Mouse (Mus musculus): ENCODE measurements at regions not wholly inside any gene's neighbourhood (a gene's known extent, or its start where the extent isn't known, plus 50 kb on each side); places are given as distances from the start of the nearest gene placed in this dataset.

- no peak for TF ChIP-seq CTCF (IDR thresholded peaks at IDR 0.05; ENCODE audit: extremely low read depth, insufficient read length, insufficient replicate concordance, low read depth, low read length)
- no peak for TF ChIP-seq POLR2A (IDR thresholded peaks at IDR 0.05; ENCODE audit: low read depth, low read length)
Measured at GRCm38 (mm10) chr4:31617572-31617971, 346.3 kb upstream of the Map3k7 start.
